Mouse (Mus musculus): ENCODE measurements around the gene Olfml2b. TPM values are rescaled to one million over a fixed set of nuclear protein-coding genes. Genes with fewer than 3 reads are reported as not detected.

Gene Olfml2b
- polyA plus RNA-seq, 1 experiment from 2014 or later, result 13.1 TPM

GRCm38 (mm10) chr1:170701582-170701981, 57.2 kb downstream of the Olfml2b start:
- H3K36me3 ChIP-seq (ENCODE audit: insufficient read depth, low read length), result no peaks in the 10 kb centered on the region
- H3K4me2 ChIP-seq (replicated peaks; ENCODE audit: low read depth, low read length), result no peak overlapping the region
- no peaks in the 10 kb centered on the region for H3K9me3 ChIP-seq (ENCODE audit: low read length)
- H3K27ac ChIP-seq (ENCODE audit: low read length), result no peak overlapping the region
- ATAC-seq (ENCODE audit: low FRiP score, low TSS enrichment), result no peak
- H3K4me3 ChIP-seq (ENCODE audit: low read length), result no peak overlapping the region
- no peaks in the 10 kb centered on the region for H3K4me1 ChIP-seq (ENCODE audit: insufficient read depth, low read length)
- H3K27me3 ChIP-seq (ENCODE audit: insufficient read depth, low read length), result no peaks in the 10 kb centered on the region
- WGBS, result 78% methylated on average over 8 of the region's 8 CpGs
- H3K9ac ChIP-seq (replicated peaks; ENCODE audit: low read length), result no peak overlapping the region

GRCm38 (mm10) chr1:170702263-170702662, 57.9 kb downstream of the Olfml2b start:
- Histone ChIP-seq H3K36me3 (ENCODE audit: insufficient read depth, low read length) (no peaks in the 10 kb centered on the region), H3K4me3 (ENCODE audit: low read length) (no peak overlapping the region), H3K9ac (replicated peaks; ENCODE audit: low read length) (no peak overlapping the region), H3K9me3 (ENCODE audit: low read length) (no peaks in the 10 kb centered on the region), H3K4me2 (replicated peaks; ENCODE audit: low read depth, low read length) (no peak overlapping the region), H3K27ac (ENCODE audit: low read length) (no peak overlapping the region), H3K4me1 (ENCODE audit: insufficient read depth, low read length) (no peaks in the 10 kb centered on the region), H3K27me3 (ENCODE audit: insufficient read depth, low read length) (no peaks in the 10 kb centered on the region)
- 79% methylated on average over 2 of the region's 2 CpGs for WGBS
- no peak for ATAC-seq (ENCODE audit: low FRiP score, low TSS enrichment)

- ATAC-seq (ENCODE audit: low FRiP score, low TSS enrichment), result no peak
- H3K27ac ChIP-seq (ENCODE audit: low read length), result no peak overlapping the region
- no peaks in the 10 kb centered on the region for H3K4me1 ChIP-seq (ENCODE audit: insufficient read depth, low read length)
- WGBS, result 82% methylated on average over 6 of the region's 6 CpGs
- H3K9ac ChIP-seq (replicated peaks; ENCODE audit: low read length), result no peak overlapping the region
- H3K27me3 ChIP-seq (ENCODE audit: insufficient read depth, low read length), result no peaks in the 10 kb centered on the region
- H3K4me2 ChIP-seq (replicated peaks; ENCODE audit: low read depth, low read length), result no peak overlapping the region
- H3K9me3 ChIP-seq (ENCODE audit: low read length), result no peaks in the 10 kb centered on the region
- H3K36me3 ChIP-seq (ENCODE audit: insufficient read depth, low read length), result no peaks in the 10 kb centered on the region
- H3K4me3 ChIP-seq (ENCODE audit: low read length), result no peak overlapping the region
Measured at GRCm38 (mm10) chr1:170702958-170703357, 58.6 kb downstream of the Olfml2b start.

GRCm38 (mm10) chr1:170704103-170704502, 59.8 kb downstream of the Olfml2b start:
- 88% methylated on average over 6 of the region's 6 CpGs for WGBS
- Histone ChIP-seq H3K4me3 (ENCODE audit: low read length) (no peak overlapping the region), H3K4me1 (ENCODE audit: insufficient read depth, low read length) (no peaks in the 10 kb centered on the region), H3K27me3 (ENCODE audit: insufficient read depth, low read length) (no peaks in the 10 kb centered on the region), H3K36me3 (ENCODE audit: insufficient read depth, low read length) (no peaks in the 10 kb centered on the region), H3K27ac (ENCODE audit: low read length) (no peak overlapping the region), H3K4me2 (replicated peaks; ENCODE audit: low read depth, low read length) (no peak overlapping the region), H3K9me3 (ENCODE audit: low read length) (no peaks in the 10 kb centered on the region), H3K9ac (replicated peaks; ENCODE audit: low read length) (no peak overlapping the region)
- ATAC-seq (ENCODE audit: low FRiP score, low TSS enrichment), result no peak

- no peaks in the 10 kb centered on the region for H3K9me3 ChIP-seq (ENCODE audit: low read length)
- no peak overlapping the region for H3K27ac ChIP-seq (ENCODE audit: low read length)
- no peaks in the 10 kb centered on the region for H3K27me3 ChIP-seq (ENCODE audit: insufficient read depth, low read length)
- 67% methylated on average over 4 of the region's 4 CpGs for WGBS
- H3K4me3 ChIP-seq (ENCODE audit: low read length), result no peak overlapping the region
- peaks cover 7% of the 10 kb centered on the region; the same call in 1 of the 2 replicates for H3K36me3 ChIP-seq (ENCODE audit: insufficient read depth, low read length)
- no peak overlapping the region for H3K4me2 ChIP-seq (replicated peaks; ENCODE audit: low read depth, low read length)
- ATAC-seq (ENCODE audit: low FRiP score, low TSS enrichment), result no peak
- no peak overlapping the region for H3K9ac ChIP-seq (replicated peaks; ENCODE audit: low read length)
- no peaks in the 10 kb centered on the region for H3K4me1 ChIP-seq (ENCODE audit: insufficient read depth, low read length)
Measured at GRCm38 (mm10) chr1:170704911-170705594, 60.7 kb downstream of the Olfml2b start.

- no peak for ATAC-seq (ENCODE audit: low FRiP score, low TSS enrichment)
- Histone ChIP-seq H3K4me3 (ENCODE audit: low read length) (no peak overlapping the region), H3K4me1 (ENCODE audit: insufficient read depth, low read length) (no peaks in the 10 kb centered on the region), H3K4me2 (replicated peaks; ENCODE audit: low read depth, low read length) (no peak overlapping the region), H3K36me3 (ENCODE audit: insufficient read depth, low read length) (peaks cover 7% of the 10 kb centered on the region; the same call in 1 of the 2 replicates), H3K9me3 (ENCODE audit: low read length) (no peaks in the 10 kb centered on the region), H3K9ac (replicated peaks; ENCODE audit: low read length) (no peak overlapping the region), H3K27ac (ENCODE audit: low read length) (no peak overlapping the region), H3K27me3 (ENCODE audit: insufficient read depth, low read length) (no peaks in the 10 kb centered on the region)
- WGBS, result 63% methylated on average over 4 of the region's 4 CpGs
Measured at GRCm38 (mm10) chr1:170706046-170706445, 61.7 kb downstream of the Olfml2b start.

- Histone ChIP-seq H3K9me3 (ENCODE audit: low read length) (no peaks in the 10 kb centered on the region), H3K4me3 (ENCODE audit: low read length) (no peak overlapping the region), H3K4me1 (ENCODE audit: insufficient read depth, low read length) (no peaks in the 10 kb centered on the region), H3K4me2 (replicated peaks; ENCODE audit: low read depth, low read length) (no peak overlapping the region), H3K9ac (replicated peaks; ENCODE audit: low read length) (no peak overlapping the region), H3K27me3 (ENCODE audit: insufficient read depth, low read length) (no peaks in the 10 kb centered on the region), H3K36me3 (ENCODE audit: insufficient read depth, low read length) (peaks cover 7% of the 10 kb centered on the region; the same call in 1 of the 2 replicates), H3K27ac (ENCODE audit: low read length) (no peak overlapping the region)
- WGBS, result 81% methylated on average over 3 of the region's 3 CpGs
- no peak for ATAC-seq (ENCODE audit: low FRiP score, low TSS enrichment)
Measured at GRCm38 (mm10) chr1:170709034-170709433, 64.7 kb downstream of the Olfml2b start.

GRCm38 (mm10) chr1:170709481-170709880, 65.1 kb downstream of the Olfml2b start:
- Histone ChIP-seq H3K27ac (ENCODE audit: low read length) (no peak overlapping the region), H3K9me3 (ENCODE audit: low read length) (no peaks in the 10 kb centered on the region), H3K4me1 (ENCODE audit: insufficient read depth, low read length) (no peaks in the 10 kb centered on the region), H3K4me2 (replicated peaks; ENCODE audit: low read depth, low read length) (no peak overlapping the region), H3K4me3 (ENCODE audit: low read length) (no peak overlapping the region), H3K9ac (replicated peaks; ENCODE audit: low read length) (no peak overlapping the region), H3K36me3 (ENCODE audit: insufficient read depth, low read length) (peaks cover 7% of the 10 kb centered on the region; the same call in 1 of the 2 replicates), H3K27me3 (ENCODE audit: insufficient read depth, low read length) (no peaks in the 10 kb centered on the region)
- ATAC-seq (ENCODE audit: low FRiP score, low TSS enrichment), result no peak
- 90% methylated on average over 8 of the region's 8 CpGs for WGBS

- Histone ChIP-seq H3K4me1 (ENCODE audit: insufficient read depth, low read length) (no peaks in the 10 kb centered on the region), H3K36me3 (ENCODE audit: insufficient read depth, low read length) (peaks cover 7% of the 10 kb centered on the region; the same call in 1 of the 2 replicates), H3K27ac (ENCODE audit: low read length) (no peak overlapping the region), H3K4me3 (ENCODE audit: low read length) (no peak overlapping the region), H3K27me3 (ENCODE audit: insufficient read depth, low read length) (no peaks in the 10 kb centered on the region), H3K4me2 (replicated peaks; ENCODE audit: low read depth, low read length) (no peak overlapping the region), H3K9me3 (ENCODE audit: low read length) (no peaks in the 10 kb centered on the region), H3K9ac (replicated peaks; ENCODE audit: low read length) (no peak overlapping the region)
- 90% methylated on average over 3 of the region's 3 CpGs for WGBS
- no peak for ATAC-seq (ENCODE audit: low FRiP score, low TSS enrichment)
Measured at GRCm38 (mm10) chr1:170709969-170710368, 65.6 kb downstream of the Olfml2b start.

GRCm38 (mm10) chr1:170711731-170712130, 67.4 kb downstream of the Olfml2b start:
- Histone ChIP-seq H3K27me3 (ENCODE audit: insufficient read depth, low read length) (no peaks in the 10 kb centered on the region), H3K4me2 (replicated peaks; ENCODE audit: low read depth, low read length) (no peak overlapping the region), H3K4me1 (ENCODE audit: insufficient read depth, low read length) (no peaks in the 10 kb centered on the region), H3K27ac (ENCODE audit: low read length) (no peak overlapping the region), H3K9ac (replicated peaks; ENCODE audit: low read length) (no peak overlapping the region), H3K9me3 (ENCODE audit: low read length) (no peaks in the 10 kb centered on the region), H3K4me3 (ENCODE audit: low read length) (no peak overlapping the region), H3K36me3 (ENCODE audit: insufficient read depth, low read length) (peaks cover 7% of the 10 kb centered on the region; the same call in 1 of the 2 replicates)
- no peak for ATAC-seq (ENCODE audit: low FRiP score, low TSS enrichment)
- 97% methylated on average over 7 of the region's 7 CpGs for WGBS
